Mouse (Mus musculus): ENCODE data around the gene Mki67. TPM values are rescaled to one million over a fixed set of nuclear protein-coding genes. Genes with fewer than 3 reads are reported as not detected.

Gene Mki67
- polyA plus RNA-seq (2012; rRNA removed), result 2.0 and 2.1 TPM in 2 replicates

GRCm38 (mm10) chr7:135715642-135716444 is at the start of gene Mki67:
Gene Mki67 (minus strand): TSS chr7:135716361.

Other genes starting within 250 kb of the Mki67 start
- gene Clrn3, start 187.7 kb downstream of the Mki67 start, polyA plus RNA-seq (2012; rRNA removed), result 0.07 TPM in 1 of 2 replicates, not detected in the other
- gene Ptpre, start 178.9 kb downstream of the Mki67 start, polyA plus RNA-seq (2012; rRNA removed), result 8.9 and 11.5 TPM in 2 replicates